Mouse (Mus musculus) heart, embryonic 11.5 days (tissue): ENCODE results near the gene 6430548M08Rik. TPM values are rescaled to one million over a fixed set of nuclear protein-coding genes. Genes with fewer than 3 reads are reported as not detected.

Experiments used
- ATAC-seq: fragments of 200-750 bp; cut with Nextera tagmentation; replicated peaks from 2 replicates; pipeline ENCODE4 v1.8.0; 2017; ENCODE audit warnings: moderate library complexity; ENCODE audit not compliant: insufficient number of reproducible peaks, low FRiP score, low TSS enrichment
- H3K27ac ChIP-seq: fragments of 300-500 bp; sonication (generic); 2 replicates; pipeline ENCODE4 v1.5.1; 2014; ENCODE audit warnings: mild to moderate bottlenecking, low read depth, low read length
- H3K27me3 ChIP-seq: fragments of 300-500 bp; sonication (generic); 2 replicates; pipeline ENCODE4 v1.6.1; 2014; ENCODE audit warnings: mild to moderate bottlenecking, low read length, mixed read lengths; ENCODE audit not compliant: control insufficient read depth, insufficient read depth
- H3K36me3 ChIP-seq: fragments of 300-500 bp; sonication (generic); 2 replicates; pipeline ENCODE4 v1.6.1; 2014; ENCODE audit warnings: mild to moderate bottlenecking, low read length, moderate library complexity, mixed read lengths; ENCODE audit not compliant: control insufficient read depth, insufficient read depth
- H3K4me1 ChIP-seq: fragments of 300-500 bp; sonication (generic); 2 replicates; pipeline ENCODE4 v1.6.1; 2014; ENCODE audit warnings: low read length; ENCODE audit not compliant: control insufficient read depth, insufficient read depth
- H3K4me2 ChIP-seq: fragments of 300-500 bp; sonication (generic); 2 replicates; pipeline ENCODE4 v1.6.1; 2014; ENCODE audit warnings: mild to moderate bottlenecking, moderate library complexity
- H3K4me3 ChIP-seq: fragments of 300-500 bp; sonication (generic); 2 replicates; pipeline ENCODE4 v1.5.1; 2014; ENCODE audit warnings: low read depth, low read length
- H3K9ac ChIP-seq: fragments of 300-500 bp; sonication (generic); 2 replicates; pipeline ENCODE4 v1.6.1; 2014; ENCODE audit warnings: mild to moderate bottlenecking, low read depth, low read length, moderate library complexity
- H3K9me3 ChIP-seq: fragments of 300-500 bp; sonication (generic); replicated peaks from 2 replicates; pipeline ENCODE4 v1.6.1; 2016; ENCODE audit warnings: low read length; ENCODE audit not compliant: control insufficient read depth
- WGBS: fragments of 180-500 bp; shearing (Covaris S2); extraction: QIAGEN DNeasy Blood & Tissue Kit; methylation state at CpG from one replicate; pipeline ENCODE4 v1.1.7; 2014; ENCODE audit not compliant: insufficient replicate concordance; 5-methylcytosine and 5-hydroxymethylcytosine counted together
- polyA plus RNA-seq: library from polyadenylated mRNA; unstranded; fragments of >200 nt; fragmentation: Nextera tagmentation; extraction: Ambion mirVana; gene quantifications from 2 replicates; pipeline ENCODE4 v1.2.1, GENCODE M21; 2014

Gene 6430548M08Rik
- polyA plus RNA-seq, 1 experiment from 2014 or later, result 8.4 TPM

- H3K9me3 ChIP-seq, result no peaks in the 10 kb centered on the region; the same call in 1 of the 2 replicates
- H3K36me3 ChIP-seq, result no peaks in the 10 kb centered on the region
- no peak overlapping the region for H3K27ac ChIP-seq
- ATAC-seq, result no peak
- peaks cover 21% of the 10 kb centered on the region for H3K27me3 ChIP-seq
- H3K9ac ChIP-seq, result no peak overlapping the region
- H3K4me3 ChIP-seq, result no peak overlapping the region
- peak overlapping the region; percentile 82 for H3K4me2 ChIP-seq
- WGBS, result 72% methylated on average over 5 of the region's 5 CpGs
- peaks cover 12% of the 10 kb centered on the region for H3K4me1 ChIP-seq
Observed at GRCm38 (mm10) chr8:120112535-120112934, 1.4 kb upstream of the 6430548M08Rik start.

GRCm38 (mm10) chr8:120113306-120113705 is 646 bp upstream of the 6430548M08Rik start:
- peak overlapping the region; percentile 72 for H3K27ac ChIP-seq
- 4% methylated on average over 10 of the region's 10 CpGs for WGBS
- H3K27me3 ChIP-seq, result peaks cover 21% of the 10 kb centered on the region
- H3K36me3 ChIP-seq, result no peaks in the 10 kb centered on the region
- H3K9me3 ChIP-seq, result no peaks in the 10 kb centered on the region; the same call in 1 of the 2 replicates
- H3K4me3 ChIP-seq, result peak overlapping the region; percentile 80
- H3K9ac ChIP-seq, result peak overlapping the region; percentile 74
- peaks cover 12% of the 10 kb centered on the region for H3K4me1 ChIP-seq
- peak overlapping the region; percentile 82 for H3K4me2 ChIP-seq
- peak; percentile 12; the same call in 1 of the 2 replicates for ATAC-seq

- no peaks in the 10 kb centered on the region; the same call in 1 of the 2 replicates for H3K9me3 ChIP-seq
- peak overlapping the region; percentile 82 for H3K4me2 ChIP-seq
- peaks cover 21% of the 10 kb centered on the region for H3K27me3 ChIP-seq
- H3K9ac ChIP-seq, result peak overlapping the region; percentile 79
- H3K4me1 ChIP-seq, result peaks cover 20% of the 10 kb centered on the region
- 2% methylated on average over 46 of the region's 46 CpGs for WGBS
- H3K27ac ChIP-seq, result no peak overlapping the region
- H3K4me3 ChIP-seq, result peak overlapping the region; percentile 80
- no peaks in the 10 kb centered on the region for H3K36me3 ChIP-seq
- peak; percentile 32 for ATAC-seq
Observed at GRCm38 (mm10) chr8:120114315-120114841, 426 bp downstream of the 6430548M08Rik start.

GRCm38 (mm10) chr8:120116600-120116999 is 2.6 kb downstream of the 6430548M08Rik start:
- no peak overlapping the region for H3K27ac ChIP-seq
- H3K4me2 ChIP-seq, result no peak overlapping the region
- H3K36me3 ChIP-seq, result no peaks in the 10 kb centered on the region
- no peak overlapping the region for H3K9ac ChIP-seq
- peaks cover 40% of the 10 kb centered on the region for H3K4me1 ChIP-seq
- H3K9me3 ChIP-seq, result no peaks in the 10 kb centered on the region; the same call in 1 of the 2 replicates
- H3K27me3 ChIP-seq, result peaks cover 21% of the 10 kb centered on the region
- WGBS, result 71% methylated on average over 7 of the region's 7 CpGs
- no peak overlapping the region for H3K4me3 ChIP-seq
- no peak for ATAC-seq

- H3K4me2 ChIP-seq, result no peak overlapping the region
- H3K36me3 ChIP-seq, result no peaks in the 10 kb centered on the region
- no peak for ATAC-seq
- H3K4me3 ChIP-seq, result no peak overlapping the region
- no peak overlapping the region for H3K9ac ChIP-seq
- peaks cover 21% of the 10 kb centered on the region for H3K27me3 ChIP-seq
- 66% methylated on average over 9 of the region's 9 CpGs for WGBS
- H3K9me3 ChIP-seq, result no peaks in the 10 kb centered on the region; the same call in 1 of the 2 replicates
- no peak overlapping the region for H3K27ac ChIP-seq
- peaks cover 46% of the 10 kb centered on the region for H3K4me1 ChIP-seq
Observed at GRCm38 (mm10) chr8:120118162-120118561, 4.2 kb downstream of the 6430548M08Rik start.

- H3K4me2 ChIP-seq, result no peak overlapping the region
- no peak overlapping the region for H3K9ac ChIP-seq
- no peaks in the 10 kb centered on the region; the same call in 1 of the 2 replicates for H3K9me3 ChIP-seq
- H3K27me3 ChIP-seq, result peaks cover 21% of the 10 kb centered on the region
- WGBS, result 70% methylated on average over 5 of the region's 5 CpGs
- no peak overlapping the region for H3K4me3 ChIP-seq
- no peak for ATAC-seq
- no peaks in the 10 kb centered on the region for H3K36me3 ChIP-seq
- peaks cover 50% of the 10 kb centered on the region for H3K4me1 ChIP-seq
- H3K27ac ChIP-seq, result peak overlapping the region; percentile 84; the same call in 1 of the 2 replicates
Observed at GRCm38 (mm10) chr8:120118847-120119246, 4.9 kb downstream of the 6430548M08Rik start.

GRCm38 (mm10) chr8:120119429-120119828 is 5.5 kb downstream of the 6430548M08Rik start:
- H3K36me3 ChIP-seq, result no peaks in the 10 kb centered on the region
- H3K27me3 ChIP-seq, result peaks cover 18% of the 10 kb centered on the region
- no peak overlapping the region for H3K4me3 ChIP-seq
- H3K4me2 ChIP-seq, result peak overlapping the region; percentile 46
- no peaks in the 10 kb centered on the region; the same call in 1 of the 2 replicates for H3K9me3 ChIP-seq
- WGBS, result 45% methylated on average over 3 of the region's 3 CpGs
- H3K4me1 ChIP-seq, result peaks cover 55% of the 10 kb centered on the region
- H3K9ac ChIP-seq, result peak overlapping the region; percentile 31; the same call in 1 of the 2 replicates
- H3K27ac ChIP-seq, result peak overlapping the region; percentile 84
- no peak; the same call in 1 of the 2 replicates for ATAC-seq

GRCm38 (mm10) chr8:120119931-120120330 is 6.0 kb downstream of the 6430548M08Rik start:
- no peak overlapping the region for H3K4me3 ChIP-seq

More at GRCm38 (mm10) chr8:120119931-120120330, 6.0 kb downstream of the 6430548M08Rik start:
- H3K4me1 ChIP-seq, result peaks cover 57% of the 10 kb centered on the region
- ATAC-seq, result no peak; the same call in 1 of the 2 replicates
- no peaks in the 10 kb centered on the region; the same call in 1 of the 2 replicates for H3K9me3 ChIP-seq
- whole genome bisulfite sequencing, result 38% methylated on average over 6 of the region's 6 CpGs
- peak overlapping the region; percentile 84 for H3K27ac ChIP-seq
- no peaks in the 10 kb centered on the region for H3K36me3 ChIP-seq
- H3K27me3 ChIP-seq, result peaks cover 13% of the 10 kb centered on the region
- 0 out of 2 replicates have a peak overlapping the region, but pooled peaks have one; percentile 31 for H3K9ac ChIP-seq
- H3K4me2 ChIP-seq, result peak overlapping the region; percentile 46
